Mouse (Mus musculus): Measurements from ENCODE around the gene Scel. TPM values are rescaled to one million over a fixed set of nuclear protein-coding genes. Genes with fewer than 3 reads are reported as not detected.

Gene Scel
- polyA plus RNA-seq (2015; fragmentation: Nextera tagmentation; extraction: Ambion mirVana) = 0.41 and 0.77 TPM in 2 replicates

DNA sequence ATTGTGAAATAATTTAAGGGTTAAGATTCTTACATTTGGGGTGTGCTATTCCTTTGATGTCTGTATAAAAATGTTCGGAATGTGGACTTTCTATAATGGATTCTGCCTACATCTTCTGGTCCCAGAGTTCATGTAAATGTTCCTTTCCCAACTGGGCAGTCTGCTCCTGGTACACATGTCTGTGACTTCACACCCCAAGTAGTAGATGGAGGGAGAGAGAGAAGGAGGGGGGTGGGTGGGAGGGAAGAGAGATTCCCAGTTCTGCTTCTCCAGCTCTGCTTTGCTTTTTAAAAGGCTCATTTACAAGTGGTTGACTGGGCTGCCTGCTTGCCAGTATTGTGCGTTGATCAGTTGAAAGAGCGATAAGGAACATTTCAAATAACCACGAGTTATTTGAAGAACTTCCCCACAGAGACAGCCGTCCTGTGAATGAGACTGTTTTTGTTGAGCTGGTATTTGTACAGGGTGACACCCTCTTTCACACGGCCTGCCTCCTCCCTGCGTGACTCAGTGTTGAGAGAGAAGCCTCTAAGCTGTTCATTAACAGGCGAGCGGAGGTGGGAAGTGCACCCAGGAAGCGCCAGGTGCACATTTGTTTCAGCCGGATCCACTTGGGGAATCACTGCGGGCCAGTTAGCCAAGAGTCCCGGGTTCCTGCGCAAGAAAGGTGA lies at the start of gene Scel:
Scel (plus strand) TSS at position 541 of the 671 bp plus-strand sequence.

DNA sequence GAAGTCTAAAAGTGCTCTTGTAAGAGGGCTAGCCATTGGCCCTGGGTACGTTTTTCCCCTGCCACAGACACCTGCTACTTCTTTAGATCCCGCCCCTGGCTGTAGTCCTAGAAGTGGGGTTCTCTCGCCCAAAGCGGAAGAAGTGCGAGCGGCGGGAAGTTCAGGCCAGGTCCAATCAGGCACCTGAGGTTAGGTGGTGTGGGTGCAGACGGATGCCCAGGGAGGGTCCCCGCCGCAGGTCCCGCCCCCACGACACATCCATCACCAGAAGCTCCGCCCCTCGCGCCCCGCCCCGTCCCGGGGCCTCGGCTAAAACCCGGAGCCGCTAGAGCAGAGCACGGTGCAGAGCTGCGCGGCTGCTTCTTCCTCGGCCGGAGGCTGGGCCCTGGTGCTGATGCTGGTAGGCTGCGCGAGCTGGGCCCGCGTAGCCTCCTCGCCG lies 136.8 kb downstream of the Scel start, which contains the start of gene Slain1:
Slain1 (plus strand) TSS at position 333 of the 439 bp plus-strand sequence.

Small RNAs within 50 kb of the gene (microRNA-seq; reads per million reads assigned to microRNA genes)
- not detected for gene Gm22877 (ENCODE audit: borderline replicate concordance, insufficient number of aligned reads)

Other genes starting within 250 kb of the Scel start
- 19.1 and 19.9 TPM in 2 replicates for gene Mycbp2, start 166.5 kb upstream of the Scel start, polyA plus RNA-seq (2015; fragmentation: Nextera tagmentation; extraction: Ambion mirVana)
- gene Slain1, start 136.9 kb downstream of the Scel start, polyA plus RNA-seq (2015; fragmentation: Nextera tagmentation; extraction: Ambion mirVana) = 1.3 and 1.4 TPM in 2 replicates